Mouse (Mus musculus) spleen, adult 2 months (tissue): ENCODE measurements around the gene Foxk1.

Experiments used
- CTCF ChIP-seq: fragments of 200-500 bp; IDR thresholded peaks from 2 replicates; pipeline ENCODE4 v1.5.1; 2011; ENCODE audit warnings: mild to moderate bottlenecking, inconsistent platforms; ENCODE audit not compliant: insufficient read depth, insufficient read length, insufficient replicate concordance; ENCODE audit errors: extremely low read depth
- POLR2A ChIP-seq: fragments of 200-500 bp; IDR thresholded peaks from 2 replicates; pipeline ENCODE4 v1.6.1; 2011; ENCODE audit warnings: low read depth, low read length, inconsistent platforms

- TF ChIP-seq CTCF: no peak
- no peak for TF ChIP-seq POLR2A
These were observed 25.2 kb upstream of the Foxk1 start for GRCm38 (mm10) chr5:142376071-142376470.
